Mouse (Mus musculus): Measurements from ENCODE around the gene Sec14l2. TPM values are rescaled to one million over a fixed set of nuclear protein-coding genes. Genes with fewer than 3 reads are reported as not detected.
A peak's percentile ranks its signal among the peaks of the same experiment; 100 is the strongest.
"Not testable (repeated sequence)": the region's sequence is repeated elsewhere in the genome, so short reads cannot be mapped to it uniquely, and the experiment has no call there.

Gene Sec14l2
- polyA plus RNA-seq, 1 experiment = 10.9 TPM

DNA sequence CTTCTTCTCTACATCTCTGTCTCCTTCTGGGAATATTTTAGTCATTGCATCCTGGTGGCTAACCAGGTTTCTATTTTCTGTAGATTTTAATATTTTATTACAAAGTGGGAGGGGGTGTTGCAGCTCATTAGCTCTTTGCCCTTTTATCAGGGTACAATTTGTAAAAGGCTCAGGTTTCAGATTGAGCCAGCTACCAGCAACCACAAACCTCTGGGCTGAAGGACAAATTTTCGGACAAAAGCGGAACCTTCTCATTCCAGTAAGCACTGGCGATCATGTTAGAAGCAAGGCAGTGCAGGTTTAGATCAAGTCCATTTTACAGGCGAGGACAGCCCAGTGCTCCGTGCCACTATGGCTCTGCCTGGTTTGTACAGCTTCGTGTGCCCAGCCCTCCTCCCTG, 11.2 kb upstream of the Sec14l2 start:
- Histone ChIP-seq H3ac (ENCODE audit: control insufficient read depth, insufficient read length) (peak overlapping the region; percentile 46), H3K79me2 (ENCODE audit: control insufficient read depth, insufficient read depth) (no peaks in the 10 kb centered on the region), H3K4me2 (ENCODE audit: low read depth) (peak overlapping the region; percentile 55), H3K36me3 (ENCODE audit: control insufficient read depth, insufficient read depth) (no peaks in the 10 kb centered on the region), H3K4me3 (peak overlapping the region; percentile 54), H3K27me3 (ENCODE audit: control insufficient read depth, insufficient read depth, insufficient read length) (no peaks in the 10 kb centered on the region)
- no peak for TF ChIP-seq TCF12 (IDR thresholded peaks at IDR 0.05; ENCODE audit: insufficient read depth, poor library complexity, severe bottlenecking)
- no peak for TF ChIP-seq SRF (IDR thresholded peaks at IDR 0.05; ENCODE audit: control insufficient read depth, insufficient read length, low read depth)
- no peak for TF ChIP-seq USF1 (IDR thresholded peaks at IDR 0.05; ENCODE audit: low read depth)
- TF ChIP-seq MYOD1 (IDR thresholded peaks at IDR 0.05; ENCODE audit: control insufficient read depth in 1 of 3, insufficient read length in 2 of 3, low read depth in 2 of 3) = no peak
- TF ChIP-seq E2F4 (IDR thresholded peaks at IDR 0.05; ENCODE audit: insufficient read depth) = no peak
- TF ChIP-seq REST (IDR thresholded peaks at IDR 0.05; ENCODE audit: insufficient read depth, insufficient read length) = no peak
- no peak for TF ChIP-seq POLR2AphosphoS2 (IDR thresholded peaks at IDR 0.05; ENCODE audit: insufficient read length, low read depth)
- no peak for TF ChIP-seq POLR2A (IDR thresholded peaks at IDR 0.05; ENCODE audit: insufficient read length, low read depth)
- no peak for TF ChIP-seq TCF3 (IDR thresholded peaks at IDR 0.05; ENCODE audit: insufficient read length, low read depth)
- TF ChIP-seq MYOG (IDR thresholded peaks at IDR 0.05; ENCODE audit: control insufficient read depth in 1 of 3, insufficient read depth in 1 of 3, insufficient read length in 2 of 3, low read depth in 2 of 3) = no peak
- TF ChIP-seq MAX (IDR thresholded peaks at IDR 0.05; ENCODE audit: low read depth) = no peak
- TF ChIP-seq CEBPB (IDR thresholded peaks at IDR 0.05; ENCODE audit: insufficient read depth, poor library complexity, severe bottlenecking) = no peak

DNA sequence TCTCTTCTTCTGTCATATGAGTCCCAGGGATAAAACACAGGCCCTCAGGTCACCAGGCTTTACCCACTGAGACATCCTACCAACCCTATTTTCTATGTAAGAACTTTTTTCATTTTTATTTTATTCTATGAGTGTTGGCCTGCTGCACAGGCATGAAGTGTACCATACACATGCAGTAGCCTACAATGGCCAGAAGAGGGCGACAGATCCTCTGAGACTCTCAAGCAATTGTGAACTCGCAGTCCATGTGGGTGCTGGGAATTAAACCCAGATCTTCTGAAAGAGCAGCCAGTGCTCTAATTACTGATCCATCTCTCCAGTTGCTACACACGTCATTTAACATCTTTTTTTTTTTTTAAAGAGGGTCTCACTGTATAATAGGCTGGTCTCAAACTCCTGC, 10.2 kb upstream of the Sec14l2 start:
- Histone ChIP-seq H3K4me3 (no peak overlapping the region), H3K36me3 (ENCODE audit: control insufficient read depth, insufficient read depth) (no peaks in the 10 kb centered on the region), H3K27me3 (ENCODE audit: control insufficient read depth, insufficient read depth, insufficient read length) (no peaks in the 10 kb centered on the region), H3K79me2 (ENCODE audit: control insufficient read depth, insufficient read depth) (no peaks in the 10 kb centered on the region), H3K4me2 (ENCODE audit: low read depth) (no peak overlapping the region), H3ac (ENCODE audit: control insufficient read depth, insufficient read length) (no peak overlapping the region)
- TF ChIP-seq TCF12 (IDR thresholded peaks at IDR 0.05; ENCODE audit: insufficient read depth, poor library complexity, severe bottlenecking) = no peak
- no peak for TF ChIP-seq E2F4 (IDR thresholded peaks at IDR 0.05; ENCODE audit: insufficient read depth)

DNA sequence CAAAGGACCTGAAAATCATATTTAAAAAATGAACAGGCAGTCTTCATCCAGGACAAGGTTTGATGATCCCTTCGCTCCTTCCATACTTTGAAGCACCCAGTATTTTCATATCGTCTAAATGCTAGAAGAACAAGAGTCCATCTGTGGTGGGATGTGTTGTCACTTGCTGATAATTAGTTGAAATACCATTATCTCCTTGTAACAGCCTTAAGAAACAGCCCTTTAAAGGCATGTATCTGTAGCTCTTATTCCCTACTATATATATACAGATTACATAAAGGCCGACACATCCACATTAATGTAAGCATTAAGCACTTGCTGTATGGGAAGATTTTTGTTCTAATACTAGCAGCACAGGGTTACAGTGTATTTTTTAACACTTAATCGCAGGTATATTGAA, 5.2 kb upstream of the Sec14l2 start:
- not testable (repeated sequence) for H3K27me3 ChIP-seq (ENCODE audit: control insufficient read depth, insufficient read depth, insufficient read length); H3ac ChIP-seq (ENCODE audit: control insufficient read depth, insufficient read length); H3K79me2 ChIP-seq (ENCODE audit: control insufficient read depth, insufficient read depth); H3K4me2 ChIP-seq (ENCODE audit: low read depth); H3K4me3 ChIP-seq; H3K36me3 ChIP-seq (ENCODE audit: control insufficient read depth, insufficient read depth)

DNA sequence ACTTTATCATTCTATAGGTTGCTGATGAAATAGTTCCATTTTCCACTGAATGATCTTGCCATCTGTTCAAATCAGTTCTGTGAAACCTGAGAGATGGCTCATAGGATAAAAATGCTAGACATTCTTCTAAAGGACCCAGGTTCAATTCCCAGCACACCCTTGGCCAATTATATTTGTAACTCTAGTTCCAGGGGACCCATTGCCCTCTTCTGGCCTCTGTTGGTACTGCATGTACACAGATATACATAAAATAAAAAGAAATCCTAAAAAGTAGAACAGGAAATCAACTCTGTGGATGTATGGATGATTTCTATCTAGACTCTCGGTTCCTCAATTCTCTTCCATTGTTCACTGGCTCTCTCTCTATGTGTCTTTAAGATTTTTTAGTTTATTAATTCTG, 3.8 kb upstream of the Sec14l2 start:
- TF ChIP-seq TCF12 (IDR thresholded peaks at IDR 0.05; ENCODE audit: insufficient read depth, poor library complexity, severe bottlenecking) (no peak), POLR2A (IDR thresholded peaks at IDR 0.05; ENCODE audit: insufficient read length, low read depth) (no peak), MYOD1 (IDR thresholded peaks at IDR 0.05; ENCODE audit: control insufficient read depth in 1 of 3, insufficient read length in 2 of 3, low read depth in 2 of 3) (no peak)

DNA sequence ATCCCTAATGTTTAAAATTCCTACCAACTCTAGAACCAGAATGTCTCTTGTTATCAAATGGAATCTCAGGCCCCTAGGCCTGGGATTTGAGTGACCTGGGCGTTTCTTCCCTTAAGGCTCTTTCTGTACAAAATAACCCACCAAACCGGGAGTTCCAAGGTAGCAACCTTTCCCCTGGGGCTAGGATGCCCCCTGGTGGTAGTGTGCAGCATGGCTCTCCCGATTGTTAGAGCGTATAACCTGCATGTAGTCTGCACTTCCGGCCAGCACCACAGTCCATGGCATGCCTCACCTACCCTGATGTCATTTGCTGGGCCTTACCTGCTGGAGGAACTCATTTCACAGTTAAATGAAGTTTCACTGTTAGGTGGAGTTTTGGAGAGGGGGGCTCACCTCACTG, 707 bp upstream of the Sec14l2 start:
- TF ChIP-seq REST (IDR thresholded peaks at IDR 0.05; ENCODE audit: insufficient read depth, insufficient read length) (no peak), POLR2A (IDR thresholded peaks at IDR 0.05; ENCODE audit: insufficient read length, low read depth) (no peak), CEBPB (IDR thresholded peaks at IDR 0.05; ENCODE audit: insufficient read depth, poor library complexity, severe bottlenecking) (no peak), MAX (IDR thresholded peaks at IDR 0.05; ENCODE audit: low read depth) (no peak)
- H3K27me3 ChIP-seq (ENCODE audit: control insufficient read depth, insufficient read depth, insufficient read length) = no peaks in the 10 kb centered on the region
- no peaks in the 10 kb centered on the region for H3K36me3 ChIP-seq (ENCODE audit: control insufficient read depth, insufficient read depth)
- no peak overlapping the region for H3K4me3 ChIP-seq
- no peak overlapping the region for H3K4me2 ChIP-seq (ENCODE audit: low read depth)
- H3ac ChIP-seq (ENCODE audit: control insufficient read depth, insufficient read length) = no peak overlapping the region
- H3K79me2 ChIP-seq (ENCODE audit: control insufficient read depth, insufficient read depth) = no peaks in the 10 kb centered on the region

More for the DNA sequence above, 3.8 kb upstream of the Sec14l2 start:
- H3K4me2 ChIP-seq (ENCODE audit: low read depth) = no peak overlapping the region
- H3K36me3 ChIP-seq (ENCODE audit: control insufficient read depth, insufficient read depth) = no peaks in the 10 kb centered on the region
- H3K4me3 ChIP-seq = no peak overlapping the region
- no peaks in the 10 kb centered on the region for H3K27me3 ChIP-seq (ENCODE audit: control insufficient read depth, insufficient read depth, insufficient read length)
- no peak overlapping the region for H3ac ChIP-seq (ENCODE audit: control insufficient read depth, insufficient read length)
- H3K79me2 ChIP-seq (ENCODE audit: control insufficient read depth, insufficient read depth) = no peaks in the 10 kb centered on the region

DNA sequence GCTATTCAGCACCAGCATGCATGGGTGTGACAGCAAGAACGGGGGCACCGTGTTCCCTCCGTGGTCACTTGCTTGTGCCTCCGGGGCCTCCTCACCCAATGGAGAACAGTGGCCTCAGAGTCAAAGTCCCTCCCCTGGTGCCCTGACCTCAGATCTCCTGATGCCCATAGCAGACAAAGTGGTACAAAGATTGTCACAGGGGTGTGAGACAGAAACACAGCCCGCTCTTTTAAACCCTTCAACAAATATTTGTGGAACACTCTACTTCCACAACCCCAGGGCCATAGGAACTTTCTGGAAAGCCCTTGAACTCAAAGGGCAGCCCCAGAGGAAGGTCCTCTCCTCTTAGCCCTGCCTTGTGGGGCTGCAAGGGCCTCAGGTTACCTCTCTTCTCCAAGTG, 989 bp downstream of the Sec14l2 start:
- no peak for TF ChIP-seq SRF (IDR thresholded peaks at IDR 0.05; ENCODE audit: control insufficient read depth, insufficient read length, low read depth)
- no peak for TF ChIP-seq POLR2A (IDR thresholded peaks at IDR 0.05; ENCODE audit: insufficient read length, low read depth)
- no peak for TF ChIP-seq TCF3 (IDR thresholded peaks at IDR 0.05; ENCODE audit: insufficient read length, low read depth)
- TF ChIP-seq CEBPB (IDR thresholded peaks at IDR 0.05; ENCODE audit: insufficient read depth, poor library complexity, severe bottlenecking) = no peak
- no peak for TF ChIP-seq TCF12 (IDR thresholded peaks at IDR 0.05; ENCODE audit: insufficient read depth, poor library complexity, severe bottlenecking)
- no peak for TF ChIP-seq E2F4 (IDR thresholded peaks at IDR 0.05; ENCODE audit: insufficient read depth)
- TF ChIP-seq MYOD1 (IDR thresholded peaks at IDR 0.05; ENCODE audit: control insufficient read depth in 1 of 3, insufficient read length in 2 of 3, low read depth in 2 of 3) = no peak
- TF ChIP-seq POLR2AphosphoS2 (IDR thresholded peaks at IDR 0.05; ENCODE audit: insufficient read length, low read depth) = no peak
- no peak for TF ChIP-seq USF1 (IDR thresholded peaks at IDR 0.05; ENCODE audit: low read depth)
- no peak for TF ChIP-seq MAX (IDR thresholded peaks at IDR 0.05; ENCODE audit: low read depth)
- no peak for TF ChIP-seq REST (IDR thresholded peaks at IDR 0.05; ENCODE audit: insufficient read depth, insufficient read length)
- no peak for TF ChIP-seq MYOG (IDR thresholded peaks at IDR 0.05; ENCODE audit: control insufficient read depth in 1 of 3, insufficient read depth in 1 of 3, insufficient read length in 2 of 3, low read depth in 2 of 3)
- H3K27me3 ChIP-seq (ENCODE audit: control insufficient read depth, insufficient read depth, insufficient read length) = no peaks in the 10 kb centered on the region
- no peak overlapping the region for H3K4me2 ChIP-seq (ENCODE audit: low read depth)

More for the DNA sequence above, 989 bp downstream of the Sec14l2 start:
- H3K36me3 ChIP-seq (ENCODE audit: control insufficient read depth, insufficient read depth) = no peaks in the 10 kb centered on the region
- no peak overlapping the region for H3K4me3 ChIP-seq
- no peak overlapping the region for H3ac ChIP-seq (ENCODE audit: control insufficient read depth, insufficient read length)
- no peaks in the 10 kb centered on the region for H3K79me2 ChIP-seq (ENCODE audit: control insufficient read depth, insufficient read depth)

Data from myocyte (in vitro differentiated cells).